Mouse (Mus musculus) small intestine, adult 2 months (tissue): ENCODE data around the gene Sgpp2.

Source experiments
- CTCF ChIP-seq: fragments of 200-500 bp; IDR thresholded peaks from 2 replicates; pipeline ENCODE4 v1.5.1; 2012; ENCODE audit warnings: low read depth, mild to moderate bottlenecking, control low read depth, inconsistent platforms, low read length, moderate library complexity, mixed read lengths; ENCODE audit not compliant: insufficient replicate concordance, insufficient read length; ENCODE audit errors: extremely low read depth
- POLR2A ChIP-seq: fragments of 200-500 bp; IDR thresholded peaks from 2 replicates; pipeline ENCODE4 v1.6.1; 2012; ENCODE audit warnings: low read depth, mild to moderate bottlenecking, control low read depth, inconsistent platforms, low read length, moderate library complexity

GRCm38 (mm10) chr1:78311482-78311881 lies 1.3 kb downstream of the Sgpp2 start:
- no peak for TF ChIP-seq CTCF
- no peak for TF ChIP-seq POLR2A
